Mouse (Mus musculus): ENCODE measurements around the gene Mbnl3. TPM values are rescaled to one million over a fixed set of nuclear protein-coding genes. Genes with fewer than 3 reads are reported as not detected.

Mbnl3 gene
- total and polyA plus RNA-seq, 3 experiments, result 9.9 to 16.7 TPM; not detected in 1

GRCm38 (mm10) chrX:51164766-51165165, 41.6 kb downstream of the Mbnl3 start:
- H3K9ac ChIP-seq (ENCODE audit: control insufficient read depth, low read depth, low read length, poor library complexity, severe bottlenecking), result no peak overlapping the region
- H3K79me2 ChIP-seq (ENCODE audit: control insufficient read depth, insufficient read depth, low read length, poor library complexity), result no peaks in the 10 kb centered on the region
- H3K27ac ChIP-seq (ENCODE audit: control insufficient read depth, low read depth, low read length), result no peak overlapping the region
- H3K27me3 ChIP-seq (ENCODE audit: control insufficient read depth in 1 of 2, insufficient read depth in 2 of 2, low read length in 2 of 2), result no peaks in the 10 kb centered on the region
- no peaks in the 10 kb centered on the region for H3K9me3 ChIP-seq (replicated peaks; ENCODE audit: insufficient read depth, low read length)
- no peak for DNase-seq (ENCODE audit: low read depth, low spot score)
- H3K4me1 ChIP-seq (ENCODE audit: control insufficient read depth in 1 of 2, insufficient read depth in 2 of 2, low read length in 2 of 2), result no peaks in the 10 kb centered on the region
- no peak for TF ChIP-seq HCFC1 (IDR thresholded peaks at IDR 0.05; ENCODE audit: low read depth, low read length)
- TF ChIP-seq E2F4 (IDR thresholded peaks at IDR 0.05; ENCODE audit: borderline replicate concordance, low read depth, low read length), result no peak
- TF ChIP-seq NRF1 (IDR thresholded peaks at IDR 0.05; ENCODE audit: insufficient read depth, low read depth, low read length, poor library complexity, severe bottlenecking), result no peak
- no peak for TF ChIP-seq MAZ (IDR thresholded peaks at IDR 0.05; ENCODE audit: low read depth, low read length)
- TF ChIP-seq ZMIZ1 (IDR thresholded peaks at IDR 0.05; ENCODE audit: low read depth, low read length), result no peak
- TF ChIP-seq BHLHE40 (IDR thresholded peaks at IDR 0.05; ENCODE audit: borderline replicate concordance, low read depth, low read length), result no peak
- no peak for TF ChIP-seq SMC3 (IDR thresholded peaks at IDR 0.05; ENCODE audit: low read depth, low read length)
- TF ChIP-seq TBP (IDR thresholded peaks at IDR 0.05; ENCODE audit: low read depth, low read length), result no peak
- TF ChIP-seq TCF12 (IDR thresholded peaks at IDR 0.05; ENCODE audit: low read depth, low read length), result no peak
- no peak for TF ChIP-seq SIN3A (IDR thresholded peaks at IDR 0.05; ENCODE audit: low read length)
- TF ChIP-seq RAD21 (IDR thresholded peaks at IDR 0.05; ENCODE audit: low read depth, low read length), result no peak
- TF ChIP-seq GABPA (IDR thresholded peaks at IDR 0.05; ENCODE audit: low read depth, low read length), result no peak
- TF ChIP-seq ZC3H11A (IDR thresholded peaks at IDR 0.05; ENCODE audit: low read depth, low read length), result no peak
- TF ChIP-seq POLR2A (IDR thresholded peaks at IDR 0.05; ENCODE audit: control insufficient read depth in 1 of 2, insufficient read depth in 1 of 2, low read depth in 1 of 2, low read length in 2 of 2, poor library complexity in 1 of 2), result no peak
- H3K4me3 ChIP-seq (ENCODE audit: control insufficient read depth in 1 of 2, insufficient read depth in 1 of 2, low read depth in 2 of 2, low read length in 2 of 2), result no peak overlapping the region
- H3K36me3 ChIP-seq (ENCODE audit: control insufficient read depth in 1 of 2, insufficient read depth in 2 of 2, low read length in 2 of 2), result no peaks in the 10 kb centered on the region; a peak in 1 of 4 replicates

GRCm38 (mm10) chrX:51148436-51148835, 57.9 kb downstream of the Mbnl3 start:
- no peaks in the 10 kb centered on the region for H3K27me3 ChIP-seq (ENCODE audit: control insufficient read depth in 1 of 2, insufficient read depth in 2 of 2, low read length in 2 of 2)
- H3K4me3 ChIP-seq (ENCODE audit: control insufficient read depth in 1 of 2, insufficient read depth in 1 of 2, low read depth in 2 of 2, low read length in 2 of 2), result no peak overlapping the region
- H3K9me3 ChIP-seq (replicated peaks; ENCODE audit: insufficient read depth, low read length), result no peaks in the 10 kb centered on the region
- DNase-seq (ENCODE audit: low read depth, low spot score), result no peak
- H3K36me3 ChIP-seq (ENCODE audit: control insufficient read depth in 1 of 2, insufficient read depth in 2 of 2, low read length in 2 of 2), result no peaks in the 10 kb centered on the region; a peak in 1 of 4 replicates
- no peaks in the 10 kb centered on the region; a peak in 1 of 4 replicates for H3K4me1 ChIP-seq (ENCODE audit: control insufficient read depth in 1 of 2, insufficient read depth in 2 of 2, low read length in 2 of 2)
- no peak overlapping the region for H3K9ac ChIP-seq (ENCODE audit: control insufficient read depth, low read depth, low read length, poor library complexity, severe bottlenecking)
- no peaks in the 10 kb centered on the region for H3K79me2 ChIP-seq (ENCODE audit: control insufficient read depth, insufficient read depth, low read length, poor library complexity)
- H3K27ac ChIP-seq (ENCODE audit: control insufficient read depth, low read depth, low read length), result no peak overlapping the region
- TF ChIP-seq MAX (IDR thresholded peaks at IDR 0.05; ENCODE audit: low read length) (no peak), TBP (IDR thresholded peaks at IDR 0.05; ENCODE audit: low read depth, low read length) (no peak), CHD2 (IDR thresholded peaks at IDR 0.05; ENCODE audit: low read length) (no peak)

- peak in 1 of 3 experiments; percentile 19; a peak in 1 of 6 replicates for TF ChIP-seq CTCF (IDR thresholded peaks at IDR 0.05 in 2 of 3, conservative IDR thresholded peaks at IDR 0.05 in 1 of 3; ENCODE audit: control insufficient read depth in 1 of 3, insufficient read depth in 1 of 3, low read depth in 2 of 3, low read length in 3 of 3, poor library complexity in 1 of 3, severe bottlenecking in 1 of 3)
- TF ChIP-seq RAD21 (IDR thresholded peaks at IDR 0.05; ENCODE audit: low read depth, low read length), result no peak
- TF ChIP-seq ZNF384 (IDR thresholded peaks at IDR 0.05; ENCODE audit: low read depth, low read length), result peak; percentile 91
- TF ChIP-seq JUND (IDR thresholded peaks at IDR 0.05; ENCODE audit: low read depth, low read length), result no peak
- no peak for TF ChIP-seq ZKSCAN1 (IDR thresholded peaks at IDR 0.05; ENCODE audit: low read depth, low read length)
- no peak overlapping the region for H3K4me3 ChIP-seq (ENCODE audit: control insufficient read depth in 1 of 2, insufficient read depth in 1 of 2, low read depth in 2 of 2, low read length in 2 of 2)
- DNase-seq (ENCODE audit: low read depth, low spot score), result peak; percentile 29
- peaks cover 0 to 8% of the 10 kb centered on the region in 2 experiments; a peak in 2 of 4 replicates for H3K36me3 ChIP-seq (ENCODE audit: control insufficient read depth in 1 of 2, insufficient read depth in 2 of 2, low read length in 2 of 2)
- H3K27me3 ChIP-seq (ENCODE audit: control insufficient read depth in 1 of 2, insufficient read depth in 2 of 2, low read length in 2 of 2), result no peaks in the 10 kb centered on the region
- no peaks in the 10 kb centered on the region; a peak in 2 of 4 replicates for H3K4me1 ChIP-seq (ENCODE audit: control insufficient read depth in 1 of 2, insufficient read depth in 2 of 2, low read length in 2 of 2)
- no peaks in the 10 kb centered on the region for H3K9me3 ChIP-seq (replicated peaks; ENCODE audit: insufficient read depth, low read length)
- no peak overlapping the region for H3K27ac ChIP-seq (ENCODE audit: control insufficient read depth, low read depth, low read length)
- H3K9ac ChIP-seq (ENCODE audit: control insufficient read depth, low read depth, low read length, poor library complexity, severe bottlenecking), result no peak overlapping the region
- H3K79me2 ChIP-seq (ENCODE audit: control insufficient read depth, insufficient read depth, low read length, poor library complexity), result no peaks in the 10 kb centered on the region
Measured at GRCm38 (mm10) chrX:51146351-51146750, 60.0 kb downstream of the Mbnl3 start.

All from MEL (cell line).